Mouse (Mus musculus) small intestine, adult 2 months (tissue): ENCODE data around the gene Gm15155.

Source experiments
- CTCF ChIP-seq: fragments of 200-500 bp; IDR thresholded peaks from 2 replicates; pipeline ENCODE4 v1.5.1; 2012; ENCODE audit warnings: low read depth, mild to moderate bottlenecking, control low read depth, inconsistent platforms, low read length, moderate library complexity, mixed read lengths; ENCODE audit not compliant: insufficient replicate concordance, insufficient read length; ENCODE audit errors: extremely low read depth
- POLR2A ChIP-seq: fragments of 200-500 bp; IDR thresholded peaks from 2 replicates; pipeline ENCODE4 v1.6.1; 2012; ENCODE audit warnings: low read depth, mild to moderate bottlenecking, control low read depth, inconsistent platforms, low read length, moderate library complexity

DNA sequence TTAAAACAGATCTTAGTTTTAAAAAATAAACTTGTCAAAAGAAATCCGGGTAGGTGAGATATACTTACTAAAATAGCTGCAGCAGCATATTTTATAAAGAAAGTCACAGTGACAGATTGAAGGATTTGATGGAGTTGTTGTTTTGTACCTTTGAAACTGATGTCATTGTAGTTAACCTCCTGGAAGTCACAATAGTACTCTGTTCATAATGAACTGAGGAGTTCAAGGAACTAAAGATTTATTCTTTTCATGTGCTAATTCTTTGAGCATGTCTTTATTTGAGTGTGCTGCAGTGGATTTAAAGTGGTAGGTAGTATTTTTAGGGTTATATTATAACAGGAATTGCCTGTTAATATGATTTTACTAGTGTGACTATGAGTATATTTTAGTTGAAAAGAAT lies 263.6 kb downstream of the Gm15155 start:
- TF ChIP-seq CTCF: no peak
- TF ChIP-seq POLR2A: no peak
